Mouse (Mus musculus) thymus, adult 2 months (tissue): ENCODE data around the gene Muc15.

Source experiments
- CTCF ChIP-seq: fragments of 200-500 bp; IDR thresholded peaks from 2 replicates; pipeline ENCODE4 v1.5.1; 2012; ENCODE audit warnings: mild to moderate bottlenecking, control low read depth, low read length, moderate library complexity, borderline replicate concordance; ENCODE audit not compliant: control insufficient read depth, poor library complexity, insufficient read depth; ENCODE audit errors: extremely low read depth
- POLR2A ChIP-seq: fragments of 200-500 bp; IDR thresholded peaks from 2 replicates; pipeline ENCODE4 v1.6.1; 2012; ENCODE audit warnings: mild to moderate bottlenecking, low read length, control low read depth, moderate library complexity; ENCODE audit not compliant: control insufficient read depth, poor library complexity, insufficient read depth; ENCODE audit errors: extremely low read depth

DNA sequence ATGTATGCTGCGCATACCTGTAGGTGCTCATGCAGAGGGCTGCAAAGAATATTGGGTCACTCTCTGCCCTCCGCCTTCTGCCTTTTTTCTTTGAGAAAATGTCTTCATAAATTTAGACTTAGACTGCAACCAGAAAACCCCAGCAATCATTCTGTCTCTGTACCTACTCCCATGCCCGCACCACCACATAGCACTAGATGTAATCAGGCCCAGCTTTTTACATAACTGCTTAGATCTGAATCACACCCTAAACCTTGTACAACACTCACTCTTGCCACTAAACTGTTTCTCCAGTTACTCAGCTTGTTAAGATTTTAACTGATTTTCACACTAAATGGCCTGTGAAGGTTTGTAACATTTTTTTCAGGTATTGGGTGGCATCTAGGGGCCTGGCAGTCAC is 11.7 kb upstream of the Muc15 start:
- no peak for TF ChIP-seq CTCF
- TF ChIP-seq POLR2A = no peak
